Mouse (Mus musculus) spleen, adult 10 weeks (tissue): ENCODE results near the gene Gtpbp4. TPM values are rescaled to one million over a fixed set of nuclear protein-coding genes. Genes with fewer than 3 reads are reported as not detected.

ENCODE experiments used
- polyA plus RNA-seq: library from polyadenylated mRNA; stranded (reverse); fragments of 350-450 nt; fragmentation: Illumina TruSeq; extraction: RNeasy Lipid Tissue Mini Kit (QIAGEN cat#74804); gene quantifications from one replicate; pipeline ENCODE4 v1.2.3, GENCODE M21; 2015; ENCODE audit warnings: low replicate concordance; ENCODE audit not compliant: insufficient read depth

Gtpbp4 gene
- polyA plus RNA-seq, result 96.4 TPM

DNA sequence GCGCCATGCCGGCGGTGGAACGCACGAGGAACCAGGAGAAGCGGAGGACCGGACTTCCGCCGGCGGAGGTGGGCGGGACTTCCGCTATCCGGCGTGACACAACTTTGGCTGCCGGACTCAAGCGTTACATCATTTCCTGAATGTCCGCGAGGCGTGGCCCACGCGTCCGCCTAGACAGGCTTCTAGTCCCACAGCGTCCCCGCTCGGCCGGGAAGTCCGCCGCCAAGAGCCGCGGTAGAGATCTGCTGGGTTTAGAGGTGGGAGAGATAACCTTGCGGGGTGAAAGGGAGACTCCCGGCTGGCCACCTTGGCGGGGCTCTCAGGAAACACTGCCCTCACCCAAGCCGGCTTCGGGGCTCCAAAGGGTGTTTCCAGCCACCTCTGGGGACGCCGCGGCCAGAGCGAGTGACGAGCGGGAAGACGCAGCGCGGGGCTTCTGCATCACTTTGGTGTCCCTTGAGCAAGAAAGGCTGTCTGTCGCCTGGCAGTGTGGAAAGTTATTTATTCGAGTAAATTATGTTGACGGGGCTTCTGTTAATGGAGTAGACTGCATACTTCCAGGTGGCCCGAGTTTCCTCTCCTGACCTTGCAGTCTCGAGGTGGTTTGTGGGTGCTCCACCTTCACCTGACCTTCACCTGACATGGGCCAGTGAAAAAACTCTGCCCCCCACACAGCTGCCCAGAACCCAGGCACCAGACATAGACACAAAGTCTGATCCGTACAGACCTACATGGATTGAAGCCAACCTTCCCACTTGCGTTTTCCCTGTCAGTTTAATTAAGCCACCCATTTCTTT is at the start of gene Gtpbp4:
Gene Gtpbp4, minus strand, starts transcription at position 94 of the 797 bp plus-strand sequence.

DNA sequence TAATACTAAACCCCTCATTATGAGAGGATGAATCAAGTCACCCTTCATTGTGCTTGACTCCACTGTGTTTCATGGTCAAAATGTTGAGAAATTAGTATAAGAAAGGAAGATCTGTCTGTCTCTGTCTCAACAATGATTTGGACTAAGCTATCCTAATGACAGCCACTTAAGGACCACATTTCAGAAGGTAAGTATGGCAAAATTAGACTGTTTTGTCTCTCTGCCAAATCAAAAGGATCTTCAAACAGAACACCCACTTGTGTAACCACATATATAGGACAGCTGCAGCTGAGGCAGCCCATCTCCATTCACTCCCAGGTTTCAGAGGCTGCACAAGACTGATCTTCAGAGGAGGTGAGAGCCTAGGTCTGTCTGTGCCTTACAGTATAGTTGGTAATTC is 43.3 kb downstream of the Gtpbp4 start, which contains the start of gene Idi2:
Gene Idi2, plus strand, starts transcription at position 301 of the 400 bp plus-strand sequence.

DNA sequence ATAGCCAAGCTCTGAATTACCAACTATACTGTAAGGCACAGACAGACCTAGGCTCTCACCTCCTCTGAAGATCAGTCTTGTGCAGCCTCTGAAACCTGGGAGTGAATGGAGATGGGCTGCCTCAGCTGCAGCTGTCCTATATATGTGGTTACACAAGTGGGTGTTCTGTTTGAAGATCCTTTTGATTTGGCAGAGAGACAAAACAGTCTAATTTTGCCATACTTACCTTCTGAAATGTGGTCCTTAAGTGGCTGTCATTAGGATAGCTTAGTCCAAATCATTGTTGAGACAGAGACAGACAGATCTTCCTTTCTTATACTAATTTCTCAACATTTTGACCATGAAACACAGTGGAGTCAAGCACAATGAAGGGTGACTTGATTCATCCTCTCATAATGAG is 47.8 kb downstream of the Gtpbp4 start, which contains the start of gene Gm9745:
Gene Gm9745, minus strand, starts transcription at position 101 of the 400 bp plus-strand sequence.

Other genes starting within 250 kb of the Gtpbp4 start
- 43.1 TPM for gene Wdr37, start 124.2 kb downstream of the Gtpbp4 start, polyA plus RNA-seq
- gene Idi1, start 110.6 kb downstream of the Gtpbp4 start, polyA plus RNA-seq, result 41.9 TPM
- not detected for gene Gm9745, start 47.9 kb downstream of the Gtpbp4 start, polyA plus RNA-seq
- not detected for gene Idi2, start 43.2 kb downstream of the Gtpbp4 start, polyA plus RNA-seq
- 55.9 TPM for gene Larp4b, start 97.8 kb upstream of the Gtpbp4 start, polyA plus RNA-seq